Mouse (Mus musculus): ENCODE measurements around the gene Vsig10. TPM values are rescaled to one million over a fixed set of nuclear protein-coding genes. Genes with fewer than 3 reads are reported as not detected.
A peak's percentile ranks its signal among the peaks of the same experiment; 100 is the strongest.

The Vsig10 gene
- polyA plus RNA-seq, 1 experiment, result 67.6 TPM

DNA sequence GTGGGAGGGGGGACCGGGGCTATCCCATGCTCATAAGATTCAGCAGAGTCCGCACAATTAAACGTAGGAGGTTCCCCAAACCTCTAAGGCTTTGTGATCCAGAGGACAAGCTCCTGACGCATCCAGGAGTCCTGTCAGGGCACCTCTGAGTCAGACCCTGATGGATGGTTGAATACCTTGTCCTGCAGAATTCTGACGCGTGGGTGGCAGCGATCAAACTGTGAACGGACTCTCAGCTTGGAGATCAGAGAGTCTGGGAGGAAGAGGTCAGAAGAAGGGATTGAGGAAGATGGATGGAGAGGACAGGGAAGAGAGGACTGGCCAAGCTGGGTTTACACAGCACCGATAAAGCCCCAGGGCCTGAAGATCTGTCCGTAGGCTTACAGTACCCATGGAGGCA, 5.0 kb upstream of the Vsig10 start:
- Histone ChIP-seq H3K4me3 (ENCODE audit: low read depth, low read length) (peak overlapping the region; percentile 35), H3K36me3 (ENCODE audit: control insufficient read depth, insufficient read depth, low read length) (no peaks in the 10 kb centered on the region), H3K4me1 (ENCODE audit: control insufficient read depth, insufficient read depth, insufficient read length, low read length) (peaks cover 8% of the 10 kb centered on the region), H3K27me3 (ENCODE audit: control insufficient read depth, insufficient read depth, low read length) (no peaks in the 10 kb centered on the region), H3K27ac (ENCODE audit: insufficient read depth, low read depth, low read length) (peak overlapping the region; percentile 30)
- TF ChIP-seq POLR2A (IDR thresholded peaks at IDR 0.05; ENCODE audit: low read depth, low read length) (no peak), CTCF (IDR thresholded peaks at IDR 0.05; ENCODE audit: extremely low read depth, insufficient read length, insufficient replicate concordance, low read depth, low read length) (no peak)
- WGBS, result 16% methylated on average over 10 of the region's 10 CpGs

- Histone ChIP-seq H3K4me3 (ENCODE audit: low read depth, low read length) (no peak overlapping the region), H3K4me1 (ENCODE audit: control insufficient read depth, insufficient read depth, insufficient read length, low read length) (peaks cover 8% of the 10 kb centered on the region), H3K27ac (ENCODE audit: insufficient read depth, low read depth, low read length) (peak overlapping the region; percentile 46), H3K27me3 (ENCODE audit: control insufficient read depth, insufficient read depth, low read length) (no peaks in the 10 kb centered on the region), H3K36me3 (ENCODE audit: control insufficient read depth, insufficient read depth, low read length) (no peaks in the 10 kb centered on the region)
- 14% methylated on average over 9 of the region's 9 CpGs for WGBS
- no peak for TF ChIP-seq CTCF (IDR thresholded peaks at IDR 0.05; ENCODE audit: extremely low read depth, insufficient read length, insufficient replicate concordance, low read depth, low read length)
- TF ChIP-seq POLR2A (IDR thresholded peaks at IDR 0.05; ENCODE audit: low read depth, low read length), result no peak
Measured at GRCm38 (mm10) chr5:117314587-117315428, 4.1 kb upstream of the Vsig10 start.

- Histone ChIP-seq H3K27ac (ENCODE audit: insufficient read depth, low read depth, low read length) (peak overlapping the region; percentile 50; the same call in 1 of the 2 replicates), H3K36me3 (ENCODE audit: control insufficient read depth, insufficient read depth, low read length) (peaks cover 10% of the 10 kb centered on the region), H3K4me3 (ENCODE audit: low read depth, low read length) (no peak overlapping the region), H3K4me1 (ENCODE audit: control insufficient read depth, insufficient read depth, insufficient read length, low read length) (peaks cover 26% of the 10 kb centered on the region), H3K27me3 (ENCODE audit: control insufficient read depth, insufficient read depth, low read length) (no peaks in the 10 kb centered on the region)
- WGBS, result 92% methylated on average over 9 of the region's 9 CpGs
- TF ChIP-seq POLR2A (IDR thresholded peaks at IDR 0.05; ENCODE audit: low read depth, low read length), result no peak
- no peak for TF ChIP-seq CTCF (IDR thresholded peaks at IDR 0.05; ENCODE audit: extremely low read depth, insufficient read length, insufficient replicate concordance, low read depth, low read length)
Measured at GRCm38 (mm10) chr5:117323751-117324150, 4.9 kb downstream of the Vsig10 start.

GRCm38 (mm10) chr5:117326408-117326807, 7.5 kb downstream of the Vsig10 start:
- Histone ChIP-seq H3K27me3 (ENCODE audit: control insufficient read depth, insufficient read depth, low read length) (no peaks in the 10 kb centered on the region), H3K36me3 (ENCODE audit: control insufficient read depth, insufficient read depth, low read length) (peaks cover 12% of the 10 kb centered on the region), H3K4me1 (ENCODE audit: control insufficient read depth, insufficient read depth, insufficient read length, low read length) (peaks cover 30% of the 10 kb centered on the region), H3K27ac (ENCODE audit: insufficient read depth, low read depth, low read length) (peak overlapping the region; percentile 71), H3K4me3 (ENCODE audit: low read depth, low read length) (no peak overlapping the region)
- 17% methylated on average over 6 of the region's 6 CpGs for WGBS
- TF ChIP-seq POLR2A (IDR thresholded peaks at IDR 0.05; ENCODE audit: low read depth, low read length), result no peak
- TF ChIP-seq CTCF (IDR thresholded peaks at IDR 0.05; ENCODE audit: extremely low read depth, insufficient read length, insufficient replicate concordance, low read depth, low read length), result no peak

DNA sequence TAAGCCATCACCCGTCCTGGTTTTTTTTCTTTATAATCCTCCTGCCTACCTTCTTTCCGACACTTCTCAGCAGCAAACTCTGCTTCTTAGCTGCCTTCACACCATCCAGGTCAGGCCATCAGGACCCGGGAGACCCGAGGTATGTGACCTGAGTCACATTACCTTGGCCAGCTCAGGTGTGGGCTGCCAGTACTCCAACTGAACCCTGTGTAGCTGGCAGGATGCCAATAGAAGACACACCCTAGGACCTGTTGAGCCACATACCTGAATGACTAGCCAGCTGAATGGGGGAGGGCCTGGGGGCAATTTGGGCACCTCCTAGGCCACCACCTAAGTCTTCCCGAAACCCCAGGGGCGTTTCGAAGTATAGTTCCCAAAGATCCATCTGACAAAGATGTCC, 11.6 kb downstream of the Vsig10 start:
- TF ChIP-seq CTCF (IDR thresholded peaks at IDR 0.05; ENCODE audit: extremely low read depth, insufficient read length, insufficient replicate concordance, low read depth, low read length), result no peak
- TF ChIP-seq POLR2A (IDR thresholded peaks at IDR 0.05; ENCODE audit: low read depth, low read length), result no peak
- 37% methylated on average over 7 of the region's 7 CpGs for WGBS

DNA sequence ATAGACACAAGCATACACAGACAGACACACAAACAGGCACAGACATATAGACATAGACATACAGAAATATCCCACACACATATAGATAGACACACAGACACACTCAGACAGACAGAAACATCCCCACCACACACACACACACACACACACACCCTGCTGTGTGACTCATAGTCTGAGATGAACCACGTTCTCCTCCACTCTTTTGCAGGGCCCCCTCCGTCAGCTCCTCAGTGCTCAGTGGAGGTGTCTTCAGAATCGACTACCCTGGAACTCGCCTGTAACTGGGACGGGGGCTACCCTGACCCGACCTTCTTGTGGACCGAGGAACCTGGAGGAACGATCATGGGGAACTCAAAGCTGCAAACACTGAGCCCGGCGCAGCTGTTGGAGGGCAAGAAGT, 19.1 kb downstream of the Vsig10 start:
- 89% methylated on average over 10 of the region's 10 CpGs for WGBS
- no peak overlapping the region for H3K4me3 ChIP-seq (ENCODE audit: low read depth, low read length)
- peaks cover 60% of the 10 kb centered on the region for H3K36me3 ChIP-seq (ENCODE audit: control insufficient read depth, insufficient read depth, low read length)
- TF ChIP-seq POLR2A (IDR thresholded peaks at IDR 0.05; ENCODE audit: low read depth, low read length), result no peak
- no peak for TF ChIP-seq CTCF (IDR thresholded peaks at IDR 0.05; ENCODE audit: extremely low read depth, insufficient read length, insufficient replicate concordance, low read depth, low read length)
- H3K27me3 ChIP-seq (ENCODE audit: control insufficient read depth, insufficient read depth, low read length), result no peaks in the 10 kb centered on the region
- no peak overlapping the region for H3K27ac ChIP-seq (ENCODE audit: insufficient read depth, low read depth, low read length)
- no peaks in the 10 kb centered on the region for H3K4me1 ChIP-seq (ENCODE audit: control insufficient read depth, insufficient read depth, insufficient read length, low read length)

More for the DNA sequence above, 11.6 kb downstream of the Vsig10 start:
- H3K4me1 ChIP-seq (ENCODE audit: control insufficient read depth, insufficient read depth, insufficient read length, low read length), result peaks cover 9% of the 10 kb centered on the region
- H3K4me3 ChIP-seq (ENCODE audit: low read depth, low read length), result no peak overlapping the region
- peaks cover 16% of the 10 kb centered on the region for H3K36me3 ChIP-seq (ENCODE audit: control insufficient read depth, insufficient read depth, low read length)
- H3K27ac ChIP-seq (ENCODE audit: insufficient read depth, low read depth, low read length), result no peak overlapping the region
- no peaks in the 10 kb centered on the region for H3K27me3 ChIP-seq (ENCODE audit: control insufficient read depth, insufficient read depth, low read length)

DNA sequence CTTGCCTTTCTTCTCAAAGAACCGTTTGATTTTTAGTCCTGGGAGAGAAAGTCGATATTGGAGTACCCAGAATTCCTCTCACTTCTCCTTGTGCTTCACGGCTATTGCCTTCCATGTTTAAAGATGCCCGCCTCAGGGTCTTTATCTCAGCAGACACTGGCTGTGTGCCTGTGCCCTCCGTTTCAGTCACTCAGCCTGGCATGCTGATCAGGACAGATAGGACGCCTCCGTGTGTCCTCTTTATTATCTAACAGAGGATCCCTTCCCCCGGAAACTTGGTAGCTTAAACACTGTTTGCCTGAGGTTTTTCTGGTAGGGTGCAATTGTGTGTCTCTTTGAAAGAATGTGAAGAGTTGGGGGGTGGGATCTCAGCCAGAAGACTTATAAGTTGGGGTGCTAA, 19.6 kb downstream of the Vsig10 start:
- no peaks in the 10 kb centered on the region for H3K27me3 ChIP-seq (ENCODE audit: control insufficient read depth, insufficient read depth, low read length)
- no peak overlapping the region for H3K4me3 ChIP-seq (ENCODE audit: low read depth, low read length)
- TF ChIP-seq POLR2A (IDR thresholded peaks at IDR 0.05; ENCODE audit: low read depth, low read length), result no peak
- TF ChIP-seq CTCF (IDR thresholded peaks at IDR 0.05; ENCODE audit: extremely low read depth, insufficient read length, insufficient replicate concordance, low read depth, low read length), result no peak
- H3K36me3 ChIP-seq (ENCODE audit: control insufficient read depth, insufficient read depth, low read length), result peaks cover 64% of the 10 kb centered on the region
- WGBS, result 84% methylated on average over 8 of the region's 8 CpGs
- H3K27ac ChIP-seq (ENCODE audit: insufficient read depth, low read depth, low read length), result no peak overlapping the region
- no peaks in the 10 kb centered on the region for H3K4me1 ChIP-seq (ENCODE audit: control insufficient read depth, insufficient read depth, insufficient read length, low read length)

All from small intestine, adult 2 months (tissue).